Mouse (Mus musculus): ENCODE results near the gene Lpin3.

GRCm38 (mm10) chr2:160850360-160850759, 30.1 kb upstream of the Lpin3 start:
- no peak for TF ChIP-seq EP300 (IDR thresholded peaks at IDR 0.05; ENCODE audit: low read depth)
- TF ChIP-seq CTCF (IDR thresholded peaks at IDR 0.05; ENCODE audit: low read depth), result no peak
